Mouse (Mus musculus) intestine, postnatal 0 days (tissue): Measurements from ENCODE around the gene Runx1. TPM values are rescaled to one million over a fixed set of nuclear protein-coding genes. Genes with fewer than 3 reads are reported as not detected.

ENCODE experiments used
- ATAC-seq: fragments of 200-750 bp; cut with Nextera tagmentation; 2 replicates; pipeline ENCODE4 v1.8.0; 2017; ENCODE audit warnings: mild to moderate bottlenecking, moderate TSS enrichment, moderate library complexity
- H3K27ac ChIP-seq: fragments of 300-500 bp; sonication (generic); 2 replicates; pipeline ENCODE4 v1.5.1; 2014; ENCODE audit warnings: mild to moderate bottlenecking, low read depth, low read length, moderate library complexity
- H3K27me3 ChIP-seq: fragments of 300-500 bp; sonication (generic); replicated peaks from 2 replicates; pipeline ENCODE4 v1.6.1; 2014; ENCODE audit warnings: low read length, mixed read lengths; ENCODE audit not compliant: control insufficient read depth, insufficient read depth
- H3K36me3 ChIP-seq: fragments of 300-500 bp; sonication (generic); 2 replicates; pipeline ENCODE4 v1.6.1; 2014; ENCODE audit warnings: mild to moderate bottlenecking, moderate library complexity; ENCODE audit not compliant: control insufficient read depth, insufficient read depth
- H3K4me1 ChIP-seq: fragments of 300-500 bp; sonication (generic); replicated peaks from 2 replicates; pipeline ENCODE4 v1.6.1; 2014; ENCODE audit warnings: antibody characterized with exemption, low read length, mixed read lengths; ENCODE audit not compliant: control insufficient read depth, insufficient read depth
- H3K4me2 ChIP-seq: fragments of 300-500 bp; sonication (generic); replicated peaks from 2 replicates; pipeline ENCODE4 v1.6.1; 2014; ENCODE audit warnings: low read depth, mild to moderate bottlenecking, moderate library complexity
- H3K4me3 ChIP-seq: fragments of 300-500 bp; sonication (generic); 2 replicates; pipeline ENCODE4 v1.5.1; 2014; ENCODE audit warnings: low read depth, low read length
- H3K9ac ChIP-seq: fragments of 300-500 bp; sonication (generic); 2 replicates; pipeline ENCODE4 v1.6.1; 2014; ENCODE audit warnings: mild to moderate bottlenecking, low read depth, low read length
- H3K9me3 ChIP-seq: fragments of 300-500 bp; sonication (generic); 2 replicates; pipeline ENCODE4 v1.6.1; 2016; ENCODE audit warnings: mixed run types; ENCODE audit not compliant: control insufficient read depth
- CTCF ChIP-seq: sonication (generic); IDR thresholded peaks from 2 replicates; pipeline ENCODE4 v1.5.1; 2016; ENCODE audit warnings: low read depth, mild to moderate bottlenecking, control low read depth, antibody characterized with exemption, moderate library complexity
- WGBS: fragments of 180-500 bp; shearing (Covaris S2); extraction: QIAGEN DNeasy Blood & Tissue Kit; methylation state at CpG from one replicate; pipeline ENCODE4 v1.1.7; 2014; 5-methylcytosine and 5-hydroxymethylcytosine counted together
- polyA plus RNA-seq: library from polyadenylated mRNA; unstranded; fragments of >200 nt; fragmentation: Nextera tagmentation; extraction: Ambion mirVana; gene quantifications from 2 replicates; pipeline ENCODE4 v1.2.1, GENCODE M21; 2015

Gene Runx1
- polyA plus RNA-seq, 1 experiment from 2014 or later = 1.7 TPM

DNA sequence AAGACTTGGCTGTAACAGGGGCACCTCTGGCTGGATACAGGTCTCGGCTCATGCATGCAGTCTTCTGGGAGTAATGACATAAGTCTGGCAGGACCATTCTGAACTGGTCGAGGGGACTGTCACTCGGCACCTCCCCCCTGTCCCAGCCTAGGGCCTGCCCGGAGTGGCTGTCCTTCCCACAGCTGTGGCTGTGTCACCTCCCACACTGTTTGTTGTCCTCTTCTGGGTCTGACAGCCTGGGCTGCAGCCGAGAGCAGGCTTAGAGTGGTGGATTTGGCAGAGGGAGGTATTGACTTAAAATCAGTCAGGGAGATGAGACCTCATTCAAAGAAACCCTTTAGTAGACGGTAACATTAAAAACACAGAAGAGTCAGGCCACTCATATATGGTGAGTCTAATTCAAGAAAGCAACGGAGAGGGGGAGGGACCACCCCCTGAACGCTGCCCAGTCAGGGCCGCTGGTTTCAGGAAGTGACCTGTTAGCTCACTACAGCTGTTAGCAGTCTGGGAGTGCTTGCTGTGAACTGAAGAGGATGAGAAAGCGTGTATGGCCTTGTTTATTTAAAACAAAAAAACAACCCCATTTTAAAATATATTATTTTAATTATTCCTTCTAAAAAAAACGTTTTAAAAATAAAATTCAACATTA is 193.7 kb downstream of the Runx1 start:
- H3K4me1 ChIP-seq = no peaks in the 10 kb centered on the region

DNA sequence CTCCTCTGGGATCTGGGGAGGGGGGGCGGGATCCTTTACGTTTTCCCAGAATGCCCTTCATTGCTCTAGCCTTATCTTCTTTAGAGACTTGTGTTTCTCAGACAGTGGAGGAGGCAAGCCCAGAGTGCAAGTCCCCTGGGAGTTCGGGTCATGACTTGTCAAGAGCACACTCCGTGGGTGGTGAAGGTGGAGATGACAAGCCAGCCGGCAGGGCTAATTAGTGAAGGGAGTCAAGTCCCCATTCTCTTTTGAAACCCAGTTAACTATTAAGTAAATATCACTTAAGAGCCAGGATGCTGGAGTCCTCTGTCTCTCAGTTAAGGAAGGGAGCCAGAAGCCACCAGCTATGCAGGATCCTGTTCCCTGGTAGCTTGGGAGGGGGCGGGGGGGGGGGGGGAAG is 194.3 kb downstream of the Runx1 start:
- Histone ChIP-seq H3K4me1 (no peaks in the 10 kb centered on the region), H3K4me3 (no peak overlapping the region), H3K9ac (no peak overlapping the region), H3K27me3 (no peaks in the 10 kb centered on the region), H3K27ac (no peak overlapping the region), H3K36me3 (no peaks in the 10 kb centered on the region), H3K9me3 (no peaks in the 10 kb centered on the region), H3K4me2 (no peak overlapping the region)
- WGBS = 28% methylated on average over 6 of the region's 6 CpGs
- ATAC-seq = no peak
- no peak for TF ChIP-seq CTCF

More for the DNA sequence above, 193.7 kb downstream of the Runx1 start:
- H3K27me3 ChIP-seq = no peaks in the 10 kb centered on the region
- no peak overlapping the region for H3K9ac ChIP-seq
- 32% methylated on average over 11 of the region's 11 CpGs for WGBS
- no peak overlapping the region for H3K4me3 ChIP-seq
- H3K36me3 ChIP-seq = no peaks in the 10 kb centered on the region
- no peak overlapping the region for H3K4me2 ChIP-seq
- ATAC-seq = no peak
- H3K27ac ChIP-seq = no peak overlapping the region
- no peaks in the 10 kb centered on the region for H3K9me3 ChIP-seq
- no peak for TF ChIP-seq CTCF

- 37% methylated on average over 5 of the region's 5 CpGs for WGBS
- ATAC-seq = no peak
- TF ChIP-seq CTCF = no peak
Observed at GRCm38 (mm10) chr16:92630950-92631349, 195.0 kb downstream of the Runx1 start.

DNA sequence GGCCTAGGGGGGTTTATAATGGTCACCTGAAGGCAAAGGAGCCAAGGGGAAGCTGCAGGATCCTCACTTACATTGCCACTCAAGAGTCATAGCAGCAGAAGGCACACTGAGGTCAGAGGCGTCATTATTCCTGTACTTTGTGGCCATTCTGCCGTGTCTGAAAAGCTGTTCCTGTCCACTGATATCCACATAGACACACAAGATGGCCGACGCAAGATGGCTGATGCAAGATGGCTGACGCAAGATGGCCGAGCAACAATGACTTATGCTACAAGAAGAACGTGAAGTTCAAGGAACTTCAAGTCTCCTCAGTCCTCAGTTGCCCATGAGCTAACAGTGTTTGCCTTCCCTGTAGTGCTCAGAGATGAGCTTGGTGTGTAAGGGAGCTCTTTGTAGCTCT is 196.1 kb downstream of the Runx1 start:
- no peaks in the 10 kb centered on the region for H3K36me3 ChIP-seq
- no peak overlapping the region for H3K9ac ChIP-seq
- no peaks in the 10 kb centered on the region for H3K27me3 ChIP-seq
- TF ChIP-seq CTCF = no peak
- ATAC-seq = no peak
- no peaks in the 10 kb centered on the region for H3K4me1 ChIP-seq
- no peak overlapping the region for H3K4me3 ChIP-seq
- WGBS = 96% methylated on average over 7 of the region's 7 CpGs
- no peak overlapping the region for H3K4me2 ChIP-seq
- no peaks in the 10 kb centered on the region for H3K9me3 ChIP-seq
- H3K27ac ChIP-seq = no peak overlapping the region

More at GRCm38 (mm10) chr16:92630950-92631349, 195.0 kb downstream of the Runx1 start:
- no peaks in the 10 kb centered on the region for H3K36me3 ChIP-seq
- no peaks in the 10 kb centered on the region for H3K27me3 ChIP-seq
- no peak overlapping the region for H3K4me3 ChIP-seq
- H3K9ac ChIP-seq = no peak overlapping the region
- no peaks in the 10 kb centered on the region for H3K4me1 ChIP-seq
- no peak overlapping the region for H3K27ac ChIP-seq
- no peak overlapping the region for H3K4me2 ChIP-seq
- no peaks in the 10 kb centered on the region for H3K9me3 ChIP-seq

- Histone ChIP-seq H3K4me3 (no peak overlapping the region), H3K4me2 (no peak overlapping the region), H3K27ac (no peak overlapping the region), H3K4me1 (no peaks in the 10 kb centered on the region), H3K27me3 (no peaks in the 10 kb centered on the region), H3K9ac (no peak overlapping the region), H3K9me3 (no peaks in the 10 kb centered on the region), H3K36me3 (no peaks in the 10 kb centered on the region)
- ATAC-seq = no peak
- 63% methylated on average over 6 of the region's 6 CpGs for WGBS
- TF ChIP-seq CTCF = no peak
Observed at GRCm38 (mm10) chr16:92627262-92627661, 198.7 kb downstream of the Runx1 start.

- H3K27ac ChIP-seq = no peak overlapping the region
- no peak overlapping the region for H3K4me3 ChIP-seq
- no peaks in the 10 kb centered on the region for H3K4me1 ChIP-seq
- no peaks in the 10 kb centered on the region for H3K36me3 ChIP-seq
- no peak for TF ChIP-seq CTCF
- 90% methylated on average over 11 of the region's 11 CpGs for WGBS
- H3K9me3 ChIP-seq = no peaks in the 10 kb centered on the region
- H3K4me2 ChIP-seq = no peak overlapping the region
- H3K9ac ChIP-seq = no peak overlapping the region
- ATAC-seq = no peak
- H3K27me3 ChIP-seq = no peaks in the 10 kb centered on the region
Observed at GRCm38 (mm10) chr16:92623953-92624352, 202.0 kb downstream of the Runx1 start.
